Mouse (Mus musculus): ENCODE results near the gene Dock2.

DNA sequence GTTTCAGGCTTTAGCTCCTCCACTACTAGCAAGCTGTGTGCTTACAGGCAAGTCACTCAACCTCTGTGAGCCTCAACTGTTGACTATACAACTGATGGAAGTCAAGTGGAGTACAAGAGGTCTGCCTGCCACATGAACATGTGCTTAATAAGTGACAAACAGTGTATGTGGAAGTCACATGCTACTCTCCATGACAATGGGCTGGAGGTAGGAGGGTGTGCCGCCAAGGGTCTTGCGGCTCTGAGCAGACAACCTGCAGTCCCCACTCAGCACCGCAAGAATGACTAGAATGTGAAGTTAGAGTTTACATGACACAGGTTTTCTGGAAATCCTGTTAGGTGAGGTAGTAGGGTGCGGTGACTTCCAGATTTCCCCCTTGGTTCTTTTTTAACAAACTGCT is 352.8 kb downstream of the Dock2 start:
- no peak for TF ChIP-seq CTCF (IDR thresholded peaks at IDR 0.05; ENCODE audit: borderline replicate concordance, extremely low read depth, insufficient read depth, insufficient read length)
- no peak for TF ChIP-seq POLR2A (IDR thresholded peaks at IDR 0.05; ENCODE audit: borderline replicate concordance, extremely low read depth, insufficient read depth, insufficient read length, poor library complexity, severe bottlenecking)
